In genomic region chr10:93041392-93041791, GRCm38 (mm10) we compare ENCODE assay signal across 20 mouse cellular contexts. TPM values are rescaled to one million over a fixed set of nuclear protein-coding genes. Genes with fewer than 3 reads are reported as not detected.
"Had no signal": no experiment of that assay in that cellular context is flagged by ENCODE, and none has a peak within 500 bp of the region (broad histone marks: within the 10 kb centered on the region; RNA-seq: fewer than 3 reads in every experiment).

No protein-coding gene starts in this region.

- H3K4me2 ChIP-seq: limb, embryonic 13.5 days; liver, embryonic 12.5 days; liver, embryonic 15.5 days; lung, embryonic 15.5 days; midbrain, embryonic 13.5 days; stomach, embryonic 15.5 days had no signal

- H3K4me3 ChIP-seq: limb, embryonic 10.5 days; limb, embryonic 13.5 days; liver, embryonic 12.5 days; liver, embryonic 15.5 days; lung, embryonic 15.5 days; megakaryocyte, embryonic 14.5 days; midbrain, embryonic 10.5 days; midbrain, embryonic 13.5 days; myocyte; stomach, embryonic 15.5 days had no signal

- H3K9ac ChIP-seq: limb, embryonic 13.5 days; liver, embryonic 12.5 days; liver, embryonic 15.5 days; lung, embryonic 15.5 days; midbrain, embryonic 13.5 days; stomach, embryonic 15.5 days had no signal

- ATAC-seq: intestine, postnatal 0 days; liver, embryonic 12.5 days; midbrain, embryonic 13.5 days; midbrain, embryonic 16.5 days had no signal

- H3K36me3 ChIP-seq: limb, embryonic 10.5 days; limb, embryonic 13.5 days; liver, embryonic 12.5 days; liver, embryonic 15.5 days; lung, embryonic 15.5 days; midbrain, embryonic 10.5 days; midbrain, embryonic 13.5 days; stomach, embryonic 15.5 days had no signal

- DNase-seq: kidney, adult 2 months; kidney, postnatal 10 days; kidney, postnatal 36 days; layer of hippocampus, postnatal 36 days; liver; lung, adult 18-20 months; lung, postnatal 10 days; lung, postnatal 36 days had no signal

- H3K9me3 ChIP-seq: limb, embryonic 10.5 days; limb, embryonic 13.5 days; liver, embryonic 12.5 days; liver, embryonic 15.5 days; lung, embryonic 15.5 days; megakaryocyte, embryonic 14.5 days; midbrain, embryonic 10.5 days; stomach, embryonic 15.5 days had no signal

- H3K27ac ChIP-seq: limb, embryonic 10.5 days; limb, embryonic 13.5 days; liver, embryonic 12.5 days; liver, embryonic 15.5 days; lung, embryonic 15.5 days; midbrain, embryonic 10.5 days; midbrain, embryonic 13.5 days; stomach, embryonic 15.5 days had no signal

- H3K4me1 ChIP-seq: limb, embryonic 10.5 days; limb, embryonic 13.5 days; liver, embryonic 12.5 days; liver, embryonic 15.5 days; lung, embryonic 15.5 days; midbrain, embryonic 10.5 days; midbrain, embryonic 13.5 days; stomach, embryonic 15.5 days had no signal

- H3K27me3 ChIP-seq: limb, embryonic 13.5 days; liver, embryonic 12.5 days; liver, embryonic 15.5 days; lung, embryonic 15.5 days; megakaryocyte, embryonic 14.5 days; midbrain, embryonic 13.5 days; stomach, embryonic 15.5 days had no signal

RNA-seq across cellular contexts. Expression of gene Cfap54, which starts 40.0 kb away (rescaled TPM):
- polyA plus RNA-seq: intestine, postnatal 0 days had no signal
